In the genomic region with DNA sequence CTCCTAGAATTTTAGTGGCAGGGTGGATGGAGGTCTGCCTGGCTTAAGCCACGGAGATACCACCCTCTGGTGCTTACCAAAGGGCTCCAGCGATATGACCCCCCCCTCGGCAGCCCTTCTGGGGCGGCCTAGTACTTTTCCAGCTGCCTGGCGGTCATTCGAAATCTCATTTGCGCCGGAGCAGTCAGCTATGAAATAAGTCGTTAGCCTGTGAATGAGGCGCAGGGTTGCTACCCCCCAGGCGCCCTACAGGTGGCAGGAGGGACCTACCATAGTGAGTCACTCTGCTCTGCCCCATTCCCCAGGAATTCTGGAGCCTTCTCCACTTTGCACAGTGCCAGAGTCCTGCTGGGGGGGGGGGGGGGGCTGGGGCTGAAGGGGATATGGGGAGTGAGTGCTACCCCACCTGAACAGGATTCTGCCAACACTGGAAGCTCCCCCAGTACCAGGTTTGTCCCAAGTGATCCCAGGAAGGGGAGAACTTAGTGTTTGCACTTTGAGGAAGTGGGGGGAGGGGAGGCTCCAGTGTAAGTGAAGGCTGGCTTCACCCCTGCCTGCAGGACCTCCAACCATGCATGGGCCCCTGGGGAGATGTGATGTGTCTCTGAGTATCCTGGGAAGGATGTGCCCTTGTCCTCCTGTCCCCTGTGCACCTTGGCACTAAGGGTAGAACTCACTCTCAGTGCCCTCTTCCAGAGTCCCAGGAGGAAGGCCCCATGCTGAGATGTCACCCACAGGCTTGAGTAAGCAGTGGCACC, we compare ENCODE assay signal across 8 mouse cellular contexts. TPM values are rescaled to one million over a fixed set of nuclear protein-coding genes. Genes with fewer than 3 reads are reported as not detected.
DNase-seq lines count a peak whose midpoint lies in the region; ATAC-seq lines count a peak whose summit lies in the region.

No protein-coding gene starts in this region.

- no peak overlapping the region for H3K9ac ChIP-seq in forebrain, embryonic 14.5 days (ENCODE audit: low read length)
- H3K9ac ChIP-seq in intestine, embryonic 15.5 days, result no peak overlapping the region
- H3K9ac ChIP-seq in liver, embryonic 15.5 days, result no peak overlapping the region

- 3% methylated on average over 11 of the region's 11 CpGs for WGBS in forebrain, embryonic 14.5 days
- WGBS in intestine, embryonic 15.5 days, result 11% methylated on average over 11 of the region's 11 CpGs
- WGBS in liver, embryonic 15.5 days (ENCODE audit: insufficient replicate concordance), result 23% methylated on average over 11 of the region's 11 CpGs

- H3K4me1 ChIP-seq in forebrain, embryonic 14.5 days (ENCODE audit: control insufficient read depth, insufficient read depth, low read length), result no peaks in the 10 kb centered on the region
- no peaks in the 10 kb centered on the region; the same call in 1 of the 2 replicates for H3K4me1 ChIP-seq in intestine, embryonic 15.5 days (replicated peaks)
- H3K4me1 ChIP-seq in liver, embryonic 15.5 days (replicated peaks), result no peaks in the 10 kb centered on the region; the same call in 1 of the 2 replicates

- DNase-seq in right cerebral cortex, postnatal 10 days (ENCODE audit: low spot score in 2 of 2), result peak; percentile 79 to 82
- no peak for DNase-seq in right cerebral cortex, postnatal 36 days (ENCODE audit: low spot score in 2 of 2)
- peak; percentile 69 for DNase-seq in adrenal gland, postnatal 25 days
- DNase-seq in forebrain, embryonic 14.5 days (ENCODE audit: low spot score), result peak; percentile 71
- peak; percentile 65 for DNase-seq in ovary, postnatal 14 days (ENCODE audit: low spot score)
- no peak for DNase-seq in spleen, postnatal 4 days (ENCODE audit: low spot score in 2 of 2)

- H3K4me3 ChIP-seq in forebrain, embryonic 14.5 days (ENCODE audit: low read depth, low read length), result no peak overlapping the region
- H3K4me3 ChIP-seq in intestine, embryonic 15.5 days (replicated peaks), result no peak overlapping the region
- H3K4me3 ChIP-seq in liver, embryonic 15.5 days (replicated peaks), result no peak overlapping the region

- no peaks in the 10 kb centered on the region for H3K27me3 ChIP-seq in forebrain, embryonic 14.5 days (replicated peaks; ENCODE audit: control insufficient read depth, insufficient read depth, low read length)
- no peaks in the 10 kb centered on the region for H3K27me3 ChIP-seq in intestine, embryonic 15.5 days (replicated peaks)
- H3K27me3 ChIP-seq in liver, embryonic 15.5 days, result peaks cover 11% of the 10 kb centered on the region

- no peaks in the 10 kb centered on the region for H3K9me3 ChIP-seq in forebrain, embryonic 14.5 days (replicated peaks; ENCODE audit: control insufficient read depth, low read length)
- H3K9me3 ChIP-seq in intestine, embryonic 15.5 days, result no peaks in the 10 kb centered on the region
- H3K9me3 ChIP-seq in liver, embryonic 15.5 days (replicated peaks), result no peaks in the 10 kb centered on the region

- H3K36me3 ChIP-seq in forebrain, embryonic 14.5 days (ENCODE audit: control insufficient read depth, insufficient read depth, low read length), result no peaks in the 10 kb centered on the region
- H3K36me3 ChIP-seq in intestine, embryonic 15.5 days, result no peaks in the 10 kb centered on the region
- no peaks in the 10 kb centered on the region for H3K36me3 ChIP-seq in liver, embryonic 15.5 days (replicated peaks)

- H3K27ac ChIP-seq in forebrain, embryonic 14.5 days (ENCODE audit: low read depth, low read length), result no peak overlapping the region
- H3K27ac ChIP-seq in intestine, embryonic 15.5 days, result no peak overlapping the region
- H3K27ac ChIP-seq in liver, embryonic 15.5 days (replicated peaks), result no peak overlapping the region

- ATAC-seq in forebrain, embryonic 14.5 days, result peak; percentile 73
- peak; percentile 82; the same call in 1 of the 2 replicates for ATAC-seq in intestine, embryonic 15.5 days
- ATAC-seq in liver, embryonic 15.5 days (ENCODE audit: insufficient read depth), result no peak

- H3K4me2 ChIP-seq in forebrain, embryonic 14.5 days (ENCODE audit: low read length), result no peak overlapping the region
- H3K4me2 ChIP-seq in intestine, embryonic 15.5 days (replicated peaks), result peak overlapping the region; percentile 25
- peak overlapping the region; percentile 37 for H3K4me2 ChIP-seq in liver, embryonic 15.5 days

RNA-seq across cellular contexts. Expression of gene Lemd2, which starts 8.7 kb away (rescaled TPM):
- total RNA-seq in adrenal gland, postnatal 25 days (2021), result 80.7 and 81.1 TPM in 2 replicates
- 11.3 and 14.8 TPM in 2 replicates for polyA plus RNA-seq in forebrain, embryonic 14.5 days (2014; fragmentation: Nextera tagmentation; extraction: Ambion mirVana)
- 10.9 and 12.2 TPM in 2 replicates for polyA plus RNA-seq in intestine, embryonic 15.5 days (2015; fragmentation: Nextera tagmentation; extraction: Ambion mirVana)
- polyA plus RNA-seq in liver, embryonic 15.5 days (2015; fragmentation: Nextera tagmentation; extraction: Ambion mirVana), result 4.4 and 5.1 TPM in 2 replicates

RNA-seq across cellular contexts. Expression of gene Ip6k3, which starts 45.4 kb away (rescaled TPM):
- 0.52 and 1.6 TPM in 2 replicates for total RNA-seq in adrenal gland, postnatal 25 days (2021)
- 0.21 and 0.28 TPM in 2 replicates for polyA plus RNA-seq in forebrain, embryonic 14.5 days (2014; fragmentation: Nextera tagmentation; extraction: Ambion mirVana)
- polyA plus RNA-seq in intestine, embryonic 15.5 days (2015; fragmentation: Nextera tagmentation; extraction: Ambion mirVana), result 0.06 and 0.14 TPM in 2 replicates
- polyA plus RNA-seq in liver, embryonic 15.5 days (2015; fragmentation: Nextera tagmentation; extraction: Ambion mirVana), result 0.18 and 0.22 TPM in 2 replicates

Comparison
In these comparisons a context has a peak if more than half of its experiments do, and no peak if none do; other contexts are left out.
1. DNase-seq: peak in right cerebral cortex, postnatal 10 days (2 of 2), adrenal gland, postnatal 25 days (single experiment), forebrain, embryonic 14.5 days (single experiment) and ovary, postnatal 14 days (single experiment); none in right cerebral cortex, postnatal 36 days (0 of 2) and spleen, postnatal 4 days (0 of 2).